Mouse (Mus musculus) forebrain, postnatal 0 days (tissue): ENCODE data around the gene Tnfaip8l3. TPM values are rescaled to one million over a fixed set of nuclear protein-coding genes. Genes with fewer than 3 reads are reported as not detected.
A peak's percentile ranks its signal among the peaks of the same experiment; 100 is the strongest.

Experiments used
- ATAC-seq: fragments of 200-750 bp; cut with Nextera tagmentation; 2 replicates; pipeline ENCODE4 v1.8.0; 2017; ENCODE audit warnings: mild to moderate bottlenecking, moderate library complexity
- DNase-seq: peaks from one replicate; pipeline ENCODE4 v3.0.0-alpha.2; 2015
- H3K27ac ChIP-seq: fragments of 300-500 bp; sonication (generic); 2 replicates; pipeline ENCODE4 v1.5.1; 2014; ENCODE audit warnings: low read depth, mild to moderate bottlenecking, antibody characterized with exemption, low read length, moderate library complexity, mixed read lengths
- H3K27me3 ChIP-seq: fragments of 300-500 bp; sonication (generic); 2 replicates; pipeline ENCODE4 v1.6.1; 2014; ENCODE audit warnings: mild to moderate bottlenecking, low read length, mixed read lengths; ENCODE audit not compliant: insufficient read depth
- H3K36me3 ChIP-seq: fragments of 300-500 bp; sonication (generic); 2 replicates; pipeline ENCODE4 v1.6.1; 2014; ENCODE audit warnings: mild to moderate bottlenecking, moderate library complexity; ENCODE audit not compliant: insufficient read depth
- H3K4me1 ChIP-seq: fragments of 300-500 bp; sonication (generic); 2 replicates; pipeline ENCODE4 v1.6.1; 2014; ENCODE audit warnings: antibody characterized with exemption; ENCODE audit not compliant: insufficient read depth
- H3K4me2 ChIP-seq: fragments of 300-500 bp; sonication (generic); 2 replicates; pipeline ENCODE4 v1.6.1; 2014; ENCODE audit warnings: low read depth, mild to moderate bottlenecking, moderate library complexity
- H3K4me3 ChIP-seq: fragments of 300-500 bp; sonication (generic); 2 replicates; pipeline ENCODE4 v1.5.1; 2014; ENCODE audit warnings: low read depth, low read length, mixed read lengths
- H3K9ac ChIP-seq: fragments of 300-500 bp; sonication (generic); 2 replicates; pipeline ENCODE4 v1.6.1; 2014; ENCODE audit warnings: mild to moderate bottlenecking
- H3K9me3 ChIP-seq: fragments of 300-500 bp; sonication (generic); 2 replicates; pipeline ENCODE4 v1.6.1; 2016; ENCODE audit warnings: low read length
- CTCF ChIP-seq: sonication (generic); IDR thresholded peaks from 2 replicates; pipeline ENCODE4 v1.5.1; 2016; ENCODE audit warnings: antibody characterized with exemption, control low read depth, low read depth
- WGBS: fragments of 180-500 bp; shearing (Covaris S2); extraction: QIAGEN DNeasy Blood & Tissue Kit; methylation state at CpG from one replicate; pipeline ENCODE4 v1.1.7; 2014; 5-methylcytosine and 5-hydroxymethylcytosine counted together
- polyA plus RNA-seq: library from polyadenylated mRNA; unstranded; fragments of >200 nt; fragmentation: Nextera tagmentation; extraction: Ambion mirVana; gene quantifications from 2 replicates; pipeline ENCODE4 v1.2.1, GENCODE M21; 2015
- total RNA-seq: library from RNA; depleted of rRNA; stranded (reverse); fragments of >200 nt; gene quantifications from 2 replicates; pipeline ENCODE4 v1.2.3, GENCODE M21; 2014

The Tnfaip8l3 gene
- total and polyA plus RNA-seq, 2 experiments from 2014 or later: 0.71 to 2.2 TPM

DNA sequence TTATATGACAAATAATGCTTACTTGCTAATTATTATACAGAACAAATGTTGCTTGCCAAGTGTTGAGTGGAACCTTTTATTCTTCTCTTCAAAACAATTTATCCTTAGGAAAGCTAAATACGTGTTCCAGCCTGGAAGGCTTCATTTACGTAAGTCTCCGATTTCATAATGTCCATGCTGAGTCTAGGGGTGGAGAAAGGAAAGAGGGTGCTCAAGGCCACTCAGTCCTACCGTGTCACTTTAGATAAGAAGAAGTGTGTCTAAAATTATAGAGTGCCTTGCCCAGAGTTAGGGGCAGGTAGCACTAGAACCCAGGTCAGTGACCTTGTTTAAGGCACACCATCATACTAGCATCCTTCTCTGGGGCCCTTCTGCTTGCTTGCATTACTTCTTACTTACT lies 5.5 kb upstream of the Tnfaip8l3 start:
- no peak for DNase-seq
- 0 out of 2 replicates have a peak, but pooled peaks cover 5% of the 10 kb centered on the region for H3K4me1 ChIP-seq
- no peaks in the 10 kb centered on the region for H3K27me3 ChIP-seq
- no peak for ATAC-seq
- 61% methylated on average over 4 of the region's 4 CpGs for WGBS
- no peaks in the 10 kb centered on the region for H3K9me3 ChIP-seq
- no peak for TF ChIP-seq CTCF
- H3K27ac ChIP-seq: no peak overlapping the region
- no peak overlapping the region for H3K4me3 ChIP-seq
- H3K4me2 ChIP-seq: no peak overlapping the region
- no peaks in the 10 kb centered on the region for H3K36me3 ChIP-seq
- H3K9ac ChIP-seq: no peak overlapping the region

DNA sequence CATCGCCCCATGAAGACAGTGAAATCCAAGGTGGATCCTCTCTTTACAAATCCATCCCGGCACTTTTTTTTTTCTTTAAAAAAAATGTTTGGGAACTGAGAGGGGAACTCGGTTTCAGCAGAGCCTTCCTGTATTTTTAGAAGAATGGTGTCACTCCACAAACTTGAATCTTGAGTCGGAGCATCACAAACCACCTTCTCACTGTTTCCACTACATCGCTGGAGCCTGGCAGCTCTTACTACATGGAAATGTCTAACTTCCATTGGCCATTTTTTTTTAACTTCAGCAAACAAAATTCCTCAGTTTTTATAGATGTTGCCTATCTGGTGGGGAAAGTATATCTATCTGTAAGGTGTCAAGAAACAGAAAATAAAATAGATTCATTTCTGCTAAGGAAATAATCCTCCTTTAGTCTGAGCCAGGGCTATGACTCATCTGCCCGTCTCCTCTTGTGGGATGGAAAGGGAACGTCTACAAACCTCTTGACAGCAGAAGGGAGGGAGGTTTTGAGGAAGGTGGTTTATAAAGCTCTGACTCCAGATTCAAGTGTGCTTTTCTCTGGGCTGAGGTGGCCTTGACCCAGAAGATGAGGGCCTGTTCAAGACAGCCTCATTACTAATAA lies 3.4 kb upstream of the Tnfaip8l3 start:
- Histone ChIP-seq H3K36me3 (no peaks in the 10 kb centered on the region), H3K4me3 (no peak overlapping the region), H3K27ac (no peak overlapping the region), H3K9me3 (no peaks in the 10 kb centered on the region), H3K9ac (no peak overlapping the region), H3K4me1 (0 out of 2 replicates have a peak, but pooled peaks cover 5% of the 10 kb centered on the region), H3K4me2 (no peak overlapping the region), H3K27me3 (no peaks in the 10 kb centered on the region)
- 79% methylated on average over 7 of the region's 7 CpGs for WGBS
- TF ChIP-seq CTCF: no peak
- no peak for DNase-seq
- no peak for ATAC-seq

DNA sequence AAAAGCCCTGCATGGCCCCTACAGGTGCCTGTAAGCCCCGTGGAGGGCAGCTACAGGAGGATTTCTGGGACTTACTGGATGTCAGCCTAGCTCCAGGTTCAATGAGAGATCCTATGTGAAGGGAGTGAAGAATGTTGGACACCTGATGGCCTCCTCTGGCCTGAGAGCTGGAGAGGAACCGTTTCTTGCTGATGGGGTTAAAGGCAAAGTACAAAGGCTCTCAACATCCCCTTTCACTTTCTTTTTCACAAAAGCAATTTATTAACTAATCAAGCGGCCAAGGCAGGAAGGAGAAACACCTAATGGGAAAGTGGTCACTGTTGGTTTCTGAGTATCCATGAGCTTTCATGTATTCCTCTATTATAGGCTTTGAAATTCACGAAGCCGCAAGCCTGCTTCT lies 1.0 kb upstream of the Tnfaip8l3 start:
- TF ChIP-seq CTCF: no peak
- no peaks in the 10 kb centered on the region for H3K9me3 ChIP-seq
- no peaks in the 10 kb centered on the region for H3K36me3 ChIP-seq
- H3K27me3 ChIP-seq: no peaks in the 10 kb centered on the region
- DNase-seq (no peak), ATAC-seq (no peak)
- peak overlapping the region; percentile 52 for H3K4me3 ChIP-seq
- peak overlapping the region; percentile 98 for H3K4me2 ChIP-seq
- no peak overlapping the region for H3K27ac ChIP-seq
- H3K9ac ChIP-seq: peak overlapping the region; percentile 18; the same call in 1 of the 2 replicates
- 0 out of 2 replicates have a peak, but pooled peaks cover 5% of the 10 kb centered on the region for H3K4me1 ChIP-seq
- WGBS: 45% methylated on average over 5 of the region's 5 CpGs

DNA sequence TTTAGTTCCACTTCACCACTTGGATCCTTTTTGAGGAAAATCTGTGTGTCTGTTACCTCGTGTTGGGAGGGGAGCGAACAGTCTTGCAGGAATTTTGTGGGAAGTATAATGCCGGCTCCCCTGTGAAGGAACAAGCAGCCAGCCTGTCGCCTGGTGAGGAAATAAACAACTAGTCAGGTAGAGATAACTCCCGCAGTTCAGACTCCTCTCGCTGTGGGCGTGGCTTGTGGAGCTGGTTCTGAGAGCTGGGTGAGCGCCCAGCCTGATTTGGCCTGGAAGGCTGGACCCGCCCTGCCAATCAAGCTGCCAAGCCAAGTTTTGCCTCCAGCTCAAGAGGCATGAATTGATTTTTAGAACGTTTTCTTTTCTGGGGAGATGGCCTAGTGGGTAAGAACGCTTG lies 589 bp upstream of the Tnfaip8l3 start:
- no peak for TF ChIP-seq CTCF
- H3K36me3 ChIP-seq: no peaks in the 10 kb centered on the region
- peak overlapping the region; percentile 52 for H3K4me3 ChIP-seq
- no peak overlapping the region for H3K27ac ChIP-seq
- no peaks in the 10 kb centered on the region for H3K27me3 ChIP-seq
- H3K4me1 ChIP-seq: 0 out of 2 replicates have a peak, but pooled peaks cover 5% of the 10 kb centered on the region
- peak; percentile 75 for DNase-seq
- ATAC-seq: peak; percentile 63; the same call in 1 of the 2 replicates
- WGBS: under 1% methylated on average over 11 of the region's 11 CpGs
- peak overlapping the region; percentile 18; the same call in 1 of the 2 replicates for H3K9ac ChIP-seq
- H3K9me3 ChIP-seq: no peaks in the 10 kb centered on the region
- peak overlapping the region; percentile 98 for H3K4me2 ChIP-seq

DNA sequence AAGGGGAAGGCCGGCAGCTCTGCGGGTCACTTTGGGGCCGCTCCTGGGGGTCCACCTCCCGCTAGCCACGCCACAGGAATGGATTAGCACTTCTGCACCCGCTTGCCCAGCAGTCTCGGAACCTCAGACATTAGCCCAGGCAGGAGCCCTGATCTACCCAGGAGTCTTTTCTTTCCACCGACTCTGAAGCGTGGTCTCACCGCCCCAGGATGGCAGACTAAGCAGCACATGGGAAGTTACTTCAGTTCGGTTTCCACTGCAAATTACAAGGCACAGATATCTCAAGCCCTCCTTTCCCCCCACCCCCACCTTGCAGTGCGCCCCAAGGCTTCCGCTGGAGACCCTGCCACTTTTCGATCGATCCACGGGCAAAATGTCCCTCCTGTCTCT lies 551 bp downstream of the Tnfaip8l3 start:
- H3K9me3 ChIP-seq: no peaks in the 10 kb centered on the region
- 0 out of 2 replicates have a peak, but pooled peaks cover 5% of the 10 kb centered on the region for H3K4me1 ChIP-seq
- ATAC-seq (peak; percentile 28; the same call in 1 of the 2 replicates), DNase-seq (peak; percentile 12)
- H3K36me3 ChIP-seq: no peaks in the 10 kb centered on the region
- WGBS: 5% methylated on average over 16 of the region's 16 CpGs
- H3K9ac ChIP-seq: peak overlapping the region; percentile 59
- no peak for TF ChIP-seq CTCF
- H3K4me3 ChIP-seq: peak overlapping the region; percentile 52
- peak overlapping the region; percentile 98 for H3K4me2 ChIP-seq
- no peak overlapping the region for H3K27ac ChIP-seq
- H3K27me3 ChIP-seq: no peaks in the 10 kb centered on the region

DNA sequence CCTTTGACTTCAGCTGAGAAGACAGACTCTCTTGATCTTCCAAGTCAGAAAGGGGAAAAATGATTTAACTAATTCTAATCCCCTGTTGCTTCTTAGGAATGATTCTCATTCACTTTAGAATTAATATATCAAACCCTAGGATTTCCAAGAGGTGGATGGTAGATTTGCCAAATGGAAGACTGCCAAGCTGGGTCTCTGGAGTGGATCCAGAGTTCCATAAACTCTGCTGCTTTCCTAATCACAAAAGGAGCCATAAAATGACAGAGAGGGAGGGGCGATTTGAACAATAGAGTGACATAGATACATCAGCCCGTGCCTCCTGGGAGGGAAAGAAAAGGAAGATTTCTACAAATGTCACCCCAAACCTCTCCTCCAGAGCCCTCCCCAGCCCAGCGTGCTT lies 3.4 kb downstream of the Tnfaip8l3 start:
- Histone ChIP-seq H3K4me1 (0 out of 2 replicates have a peak, but pooled peaks cover 5% of the 10 kb centered on the region), H3K4me3 (no peak overlapping the region), H3K27ac (no peak overlapping the region), H3K9ac (no peak overlapping the region), H3K4me2 (no peak overlapping the region), H3K27me3 (no peaks in the 10 kb centered on the region), H3K9me3 (no peaks in the 10 kb centered on the region), H3K36me3 (no peaks in the 10 kb centered on the region)
- no peak for TF ChIP-seq CTCF
- DNase-seq (peak; percentile 47), ATAC-seq (no peak)
- WGBS: 36% methylated on average over 3 of the region's 3 CpGs

DNA sequence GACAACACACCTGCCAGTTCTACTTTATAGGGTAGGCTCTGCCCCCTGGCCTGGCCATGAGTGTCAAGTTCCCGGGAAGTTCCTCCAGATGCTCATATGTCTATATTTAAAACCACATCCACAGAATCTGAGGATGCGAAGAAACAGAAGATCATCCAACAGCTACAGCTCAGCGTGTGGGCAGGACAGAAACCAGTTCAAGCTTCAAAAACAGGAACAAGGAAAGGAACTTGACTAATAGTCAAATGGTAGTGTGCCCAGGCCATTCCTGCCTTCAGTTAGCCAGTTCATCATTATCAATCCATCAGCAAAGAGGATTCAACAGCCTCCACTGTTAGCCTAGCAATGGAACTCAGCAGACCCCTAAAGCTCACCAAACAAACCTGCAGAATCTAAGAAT lies 4.5 kb downstream of the Tnfaip8l3 start:
- Histone ChIP-seq H3K4me1 (no peaks in the 10 kb centered on the region), H3K27ac (no peak overlapping the region), H3K4me3 (no peak overlapping the region), H3K9ac (no peak overlapping the region), H3K27me3 (no peaks in the 10 kb centered on the region), H3K9me3 (no peaks in the 10 kb centered on the region), H3K4me2 (no peak overlapping the region), H3K36me3 (no peaks in the 10 kb centered on the region)
- WGBS: 89% methylated on average over 3 of the region's 3 CpGs
- TF ChIP-seq CTCF: no peak
- DNase-seq: no peak
- ATAC-seq: no peak
